Mouse (Mus musculus) embryonic fibroblast, embryonic 13.5 days (primary cell): Measurements from ENCODE around the gene Acvr1b. TPM values are rescaled to one million over a fixed set of nuclear protein-coding genes. Genes with fewer than 3 reads are reported as not detected.
A peak's percentile ranks its signal among the peaks of the same experiment; 100 is the strongest.

Experiments
- H3K27ac ChIP-seq: 2 replicates; pipeline ENCODE4 v1.5.1; 2012; ENCODE audit warnings: low read length, control low read depth, inconsistent platforms; ENCODE audit not compliant: insufficient read depth
- H3K4me1 ChIP-seq: 2 replicates; pipeline ENCODE4 v1.6.1; 2011; ENCODE audit warnings: low read length; ENCODE audit not compliant: control insufficient read depth, insufficient read depth
- H3K4me3 ChIP-seq: 2 replicates; pipeline ENCODE4 v1.5.1; 2011; ENCODE audit warnings: mild to moderate bottlenecking, control low read depth, low read length; ENCODE audit not compliant: insufficient read depth
- CTCF ChIP-seq: IDR thresholded peaks from 2 replicates; pipeline ENCODE4 v1.5.1; 2011; ENCODE audit warnings: mild to moderate bottlenecking, control low read depth, low read length, moderate library complexity, borderline replicate concordance; ENCODE audit not compliant: insufficient read depth
- POLR2A ChIP-seq: IDR thresholded peaks from 2 replicates; pipeline ENCODE4 v1.6.1; 2011; ENCODE audit warnings: low read depth, mild to moderate bottlenecking, control low read depth, low read length, moderate library complexity
- polyA plus RNA-seq: library from polyadenylated mRNA; stranded (reverse); fragments of >200 nt; gene quantifications from 2 replicates; pipeline ENCODE4 v1.2.4, GENCODE M21; 2011; ENCODE audit warnings: low read depth; ENCODE audit not compliant: missing spikeins, insufficient read length

Gene Acvr1b
- polyA plus RNA-seq, 1 experiment, result 9.7 TPM

DNA sequence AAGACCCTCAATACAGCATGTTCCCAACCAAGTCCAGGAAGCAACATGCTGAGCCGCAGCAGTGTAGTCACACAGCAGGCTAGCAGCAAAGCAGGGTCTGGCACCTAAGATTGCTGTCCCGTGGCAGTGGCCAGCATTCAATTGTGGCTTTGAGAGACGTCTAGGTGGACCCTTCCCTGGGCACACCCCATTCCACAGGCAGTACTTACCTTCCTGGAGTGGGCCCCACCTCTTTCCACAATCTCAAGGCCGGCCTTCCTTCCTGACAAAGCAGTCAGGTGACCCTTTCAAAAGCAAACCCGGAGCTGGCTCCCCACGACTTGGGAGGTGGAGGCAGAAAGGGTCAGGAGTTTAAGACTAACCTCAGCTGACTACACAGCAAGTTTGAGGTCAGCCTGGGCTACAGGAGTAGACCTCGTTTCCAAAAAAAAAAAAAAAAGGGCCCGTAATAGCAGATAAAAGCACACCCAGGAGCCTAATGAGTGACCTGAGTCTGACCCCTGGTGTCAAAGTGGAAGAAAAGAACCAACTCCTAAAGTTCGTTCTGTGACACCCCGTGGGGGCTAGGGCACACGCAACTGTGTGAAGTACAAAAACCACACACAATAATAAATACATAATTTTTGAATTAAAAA is 59.9 kb downstream of the Acvr1b start:
- Histone ChIP-seq H3K4me1 (0 out of 2 replicates have a peak, but pooled peaks cover 2% of the 10 kb centered on the region), H3K27ac (no peak overlapping the region), H3K4me3 (no peak overlapping the region)
- TF ChIP-seq CTCF (no peak), POLR2A (no peak)

DNA sequence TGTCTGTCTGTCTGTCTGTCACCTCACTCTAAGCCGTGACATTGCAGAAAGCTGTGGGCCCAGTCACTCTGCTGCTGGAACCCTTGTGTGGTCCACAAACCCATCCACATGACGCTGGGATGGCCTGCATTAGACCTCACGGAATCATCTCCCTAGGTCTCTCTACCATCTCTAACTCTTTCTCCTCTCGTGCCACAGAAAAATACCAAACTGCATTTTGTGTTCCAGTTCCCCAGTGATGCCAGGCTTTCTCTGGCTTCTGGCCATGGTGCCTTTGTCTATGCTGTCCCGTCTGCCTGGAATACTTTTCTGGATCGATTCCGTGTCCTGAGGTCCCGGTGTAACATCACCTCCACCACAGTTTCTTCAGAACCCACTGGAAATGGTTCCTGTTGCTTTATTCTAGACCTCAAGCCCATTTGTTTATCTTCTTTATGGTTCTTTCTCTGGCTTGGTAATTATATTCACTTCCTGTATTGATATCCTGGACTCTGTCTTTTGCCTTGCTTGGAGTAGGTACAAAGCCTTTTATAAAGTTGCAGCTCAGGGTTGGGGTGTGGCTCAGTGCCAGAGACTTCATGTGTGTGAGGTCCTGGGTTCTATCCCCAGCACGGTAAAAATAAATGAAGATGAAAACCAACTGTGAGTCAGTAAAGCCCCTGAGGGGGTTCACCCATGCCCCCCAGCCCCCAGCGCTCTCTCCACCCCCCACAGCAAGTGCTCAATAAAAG is 60.9 kb downstream of the Acvr1b start:
- TF ChIP-seq CTCF (no peak), POLR2A (no peak)
- no peak overlapping the region for H3K27ac ChIP-seq
- H3K4me3 ChIP-seq, result no peak overlapping the region
- H3K4me1 ChIP-seq, result no peaks in the 10 kb centered on the region

DNA sequence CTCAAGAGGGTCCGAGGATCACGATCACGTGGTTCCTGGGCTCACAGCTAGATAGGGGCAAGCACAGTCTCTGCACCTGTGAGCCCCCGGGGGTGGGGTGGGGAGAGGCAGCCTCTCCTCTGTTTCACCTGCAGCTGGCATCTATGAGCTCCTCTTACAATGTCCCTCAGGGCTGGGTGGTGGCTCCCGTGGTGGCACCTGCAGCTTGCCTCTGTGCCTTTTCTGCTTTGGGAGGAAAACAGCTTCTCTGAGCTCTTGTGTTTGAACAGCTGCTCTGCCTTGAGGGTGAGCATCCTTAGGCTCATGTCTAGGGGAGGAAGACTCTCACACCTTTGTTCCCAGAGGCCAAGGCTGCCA is 61.5 kb downstream of the Acvr1b start:
- TF ChIP-seq CTCF, result no peak
- TF ChIP-seq POLR2A, result no peak
- Histone ChIP-seq H3K4me3 (no peak overlapping the region), H3K27ac (no peak overlapping the region), H3K4me1 (no peaks in the 10 kb centered on the region)

DNA sequence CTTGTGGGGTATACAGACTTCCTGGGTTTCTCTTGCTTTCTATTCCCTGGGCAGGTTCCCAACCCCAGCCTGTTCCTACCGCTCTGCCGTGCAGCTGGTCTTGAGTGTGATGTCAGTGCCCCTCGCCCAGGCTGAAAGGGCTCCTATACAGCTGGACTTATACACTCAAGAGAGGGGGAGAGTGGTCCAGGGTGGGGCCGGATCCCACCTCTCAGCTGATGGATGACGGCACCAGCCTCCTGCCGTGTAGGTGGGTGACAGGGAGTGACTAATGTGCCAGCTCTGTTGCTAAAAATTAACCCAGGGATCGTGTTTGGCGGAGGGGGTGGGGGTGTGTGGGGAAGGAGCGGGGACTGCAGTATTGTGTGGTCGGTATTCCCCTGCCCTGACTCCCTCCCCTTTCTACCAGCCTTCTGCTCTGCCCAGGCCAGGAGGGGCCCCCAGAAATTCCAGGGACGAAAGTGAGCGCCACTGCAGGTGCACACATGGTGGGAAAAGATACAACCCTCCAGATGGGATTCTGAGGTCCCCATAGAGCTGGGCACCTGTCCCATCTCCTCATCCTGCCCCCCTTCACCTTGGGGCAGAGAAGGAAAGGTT is 62.0 kb downstream of the Acvr1b start:
- H3K4me1 ChIP-seq, result no peaks in the 10 kb centered on the region
- H3K27ac ChIP-seq, result no peak overlapping the region
- TF ChIP-seq CTCF (no peak), POLR2A (no peak)
- H3K4me3 ChIP-seq, result no peak overlapping the region

DNA sequence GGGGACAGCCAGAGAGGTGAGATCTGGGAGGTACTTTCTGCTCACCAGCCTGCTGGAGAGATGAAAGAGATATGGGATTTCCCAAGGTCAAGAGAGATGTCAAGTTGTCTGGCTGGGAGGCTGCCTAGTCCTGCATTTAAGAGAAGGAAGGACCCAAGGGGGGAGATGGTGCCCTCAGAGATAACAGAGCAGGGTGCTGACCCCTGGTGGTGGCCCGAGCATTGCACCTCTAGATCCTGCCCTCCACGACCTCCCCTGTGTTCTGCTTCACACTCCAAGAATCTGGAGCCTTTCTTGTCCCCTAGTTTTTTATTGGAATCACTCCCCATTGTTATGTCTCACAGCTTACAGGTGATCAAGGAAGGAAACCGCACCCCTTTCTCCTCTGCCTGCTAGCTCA is 63.0 kb downstream of the Acvr1b start:
- Histone ChIP-seq H3K4me3 (no peak overlapping the region), H3K27ac (no peak overlapping the region), H3K4me1 (no peaks in the 10 kb centered on the region)
- peak; percentile 64; the same call in 1 of the 2 replicates for TF ChIP-seq CTCF
- no peak for TF ChIP-seq POLR2A

DNA sequence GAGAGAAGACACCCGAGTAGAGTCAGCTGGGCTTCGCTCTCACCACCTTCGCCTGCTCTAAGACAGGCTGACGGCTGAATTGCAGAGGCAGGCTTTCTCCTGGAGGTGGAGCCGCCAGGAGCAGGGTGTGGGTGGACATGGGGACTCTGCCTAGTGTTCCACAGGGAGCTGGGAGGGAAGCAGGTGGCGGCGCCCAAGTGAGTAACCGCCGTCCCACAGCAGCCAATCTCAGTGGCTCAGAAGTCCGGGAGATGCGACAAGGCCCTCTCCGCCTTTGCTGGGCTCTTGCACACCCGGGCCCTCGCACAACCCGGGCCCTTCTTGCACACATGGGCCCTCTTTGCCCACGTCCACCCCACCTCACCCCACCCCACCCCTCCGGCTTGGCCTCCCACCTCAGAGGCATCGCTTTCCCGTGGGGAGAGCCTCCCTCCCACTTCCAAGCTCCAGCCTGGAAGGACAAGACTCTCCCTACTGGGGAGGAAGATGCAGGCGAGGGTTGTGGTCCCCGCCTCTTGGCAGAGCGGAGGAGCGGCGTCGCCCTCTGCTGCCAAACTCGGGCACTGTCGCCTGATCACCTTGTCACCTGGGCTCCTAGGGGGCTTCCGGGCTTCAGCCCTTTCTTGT is 65.1 kb downstream of the Acvr1b start:
- Histone ChIP-seq H3K4me1 (no peaks in the 10 kb centered on the region), H3K27ac (no peak overlapping the region), H3K4me3 (no peak overlapping the region)
- TF ChIP-seq CTCF, result peak; percentile 82; the same call in 1 of the 2 replicates
- peak; percentile 42; the same call in 1 of the 2 replicates for TF ChIP-seq POLR2A

DNA sequence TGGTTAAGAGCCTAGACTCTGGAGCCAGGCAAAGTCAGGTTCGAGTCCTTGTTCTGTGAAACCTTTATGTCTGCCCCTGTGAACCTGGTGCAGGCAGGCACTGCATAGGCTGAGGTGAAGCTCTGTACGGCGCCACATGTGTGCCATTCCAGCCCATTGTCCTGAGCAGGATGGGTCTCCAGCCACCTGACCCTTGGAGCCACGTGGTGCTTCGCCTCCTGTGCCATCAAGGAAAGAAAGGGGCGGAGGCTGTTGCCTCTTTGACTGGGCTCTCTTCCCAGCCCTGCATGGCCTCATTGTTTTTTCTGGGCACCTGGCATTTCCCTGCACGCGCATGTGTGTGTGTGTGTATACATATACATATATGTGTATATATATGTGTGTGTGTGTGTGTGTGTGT is 66.0 kb downstream of the Acvr1b start:
- H3K4me1 ChIP-seq, result no peaks in the 10 kb centered on the region
- H3K27ac ChIP-seq, result no peak overlapping the region
- no peak overlapping the region for H3K4me3 ChIP-seq
- TF ChIP-seq CTCF (no peak), POLR2A (no peak)

DNA sequence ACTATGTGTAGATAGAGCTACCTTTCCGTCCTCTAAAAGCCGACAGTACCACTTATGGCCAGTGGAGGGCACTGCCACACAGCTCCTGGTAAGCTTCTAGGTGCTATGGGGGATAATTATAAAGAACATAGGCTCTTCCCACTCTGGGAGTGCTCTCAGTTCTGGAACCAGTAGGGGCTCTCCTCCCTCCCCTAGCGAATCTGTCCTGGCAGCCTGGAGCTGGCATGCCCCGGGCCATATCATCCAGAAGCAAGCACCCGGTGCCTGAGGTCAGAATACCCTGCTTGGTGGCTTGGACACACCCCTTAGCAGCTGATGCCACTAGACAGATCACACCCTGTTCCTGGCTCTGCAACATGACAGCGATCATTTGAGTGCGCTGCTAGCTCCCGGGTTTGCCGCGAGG is 66.9 kb downstream of the Acvr1b start:
- H3K4me3 ChIP-seq, result 0 out of 2 replicates have a peak overlapping the region, but pooled peaks have one; percentile 0
- H3K27ac ChIP-seq, result no peak overlapping the region
- no peaks in the 10 kb centered on the region for H3K4me1 ChIP-seq
- TF ChIP-seq CTCF (peak; percentile 70; the same call in 1 of the 2 replicates), POLR2A (peak; percentile 43; the same call in 1 of the 2 replicates)

GRCm38 (mm10) chr15:101241236-101241635 is 67.4 kb downstream of the Acvr1b start:
- Histone ChIP-seq H3K27ac (no peak overlapping the region), H3K4me3 (0 out of 2 replicates have a peak overlapping the region, but pooled peaks have one; percentile 0)
- TF ChIP-seq CTCF (no peak), POLR2A (no peak)

More at GRCm38 (mm10) chr15:101241236-101241635, 67.4 kb downstream of the Acvr1b start:
- H3K4me1 ChIP-seq, result no peaks in the 10 kb centered on the region
